Mouse (Mus musculus) CH12.LX (cell line): Measurements from ENCODE around the gene Gm45716. TPM values are rescaled to one million over a fixed set of nuclear protein-coding genes. Genes with fewer than 3 reads are reported as not detected.

Experiments used
- DNase-seq: peaks from one replicate; pipeline ENCODE4 v3.0.0-alpha.2; 2013; ENCODE audit errors: extremely low read depth
- H3K27ac ChIP-seq: 2 replicates; pipeline ENCODE4 v1.5.1; 2012; ENCODE audit warnings: low read depth, mild to moderate bottlenecking, control low read depth, moderate library complexity; ENCODE audit not compliant: insufficient read depth
- H3K27me3 ChIP-seq: replicated peaks from 2 replicates; pipeline ENCODE3; 2012; ENCODE audit warnings: inconsistent platforms
- H3K36me3 ChIP-seq, 2 experiments: replicated peaks in 1 of 2; 2 replicates each; pipeline versions ENCODE3 to v1.6.1; 2012; ENCODE audit warnings: inconsistent platforms in 1 of 2, low read length in 1 of 2, mild to moderate bottlenecking in 1 of 2, mixed read lengths in 1 of 2, moderate library complexity in 1 of 2; ENCODE audit not compliant: control insufficient read depth in 1 of 2, insufficient read depth in 1 of 2
- H3K4me1 ChIP-seq, 2 experiments: 2 replicates each; pipeline ENCODE4 v1.6.1; 2012; ENCODE audit warnings: inconsistent platforms in 1 of 2, moderate library complexity in 1 of 2; ENCODE audit not compliant: insufficient read depth in 2 of 2, control insufficient read depth in 1 of 2
- H3K4me2 ChIP-seq: 2 replicates; pipeline ENCODE4 v1.6.1; 2012; ENCODE audit warnings: low read depth, mild to moderate bottlenecking, control low read depth; ENCODE audit not compliant: poor library complexity, insufficient read depth, severe bottlenecking
- H3K4me3 ChIP-seq, 3 experiments: fragments of 150-350 bp in 1 of 3; sonication (generic) in 1 of 3; replicated peaks in 1 of 3; 2 replicates each; pipeline versions ENCODE3 to v1.5.1; 2011 to 2012; ENCODE audit warnings: low read depth in 2 of 3, low read length in 2 of 3, mild to moderate bottlenecking in 2 of 3, moderate library complexity in 2 of 3, control low read depth in 1 of 3, improper control_type of control experiment in 1 of 3, inconsistent platforms in 1 of 3, mixed read lengths in 1 of 3; ENCODE audit not compliant: poor library complexity in 1 of 3
- H3K79me2 ChIP-seq: replicated peaks from 2 replicates; pipeline ENCODE4 v1.6.1; 2012; ENCODE audit warnings: mild to moderate bottlenecking, moderate library complexity; ENCODE audit not compliant: control insufficient read depth, poor library complexity, insufficient read depth, severe bottlenecking; ENCODE audit errors: extremely low read depth
- H3K9ac ChIP-seq: 2 replicates; pipeline ENCODE4 v1.6.1; 2012; ENCODE audit warnings: low read depth, mild to moderate bottlenecking, control low read depth, moderate library complexity; ENCODE audit not compliant: insufficient read depth
- H3K9me3 ChIP-seq: replicated peaks from 2 replicates; pipeline ENCODE3; 2012; ENCODE audit warnings: low read length, inconsistent platforms, mixed read lengths
- CHD1 ChIP-seq: IDR thresholded peaks from 2 replicates; pipeline ENCODE4 v1.6.1; 2012; ENCODE audit warnings: low read depth, low read length, improper control_type of control experiment, inconsistent platforms
- CHD2 ChIP-seq: IDR thresholded peaks from 2 replicates; pipeline ENCODE4 v1.6.1; 2011; ENCODE audit warnings: low read length, improper control_type of control experiment
- CTCF ChIP-seq, 2 experiments: IDR thresholded peaks in 1 of 2; conservative IDR thresholded peaks in 1 of 2; 2 replicates each; pipeline ENCODE4 v1.5.1; 2011 to 2012; ENCODE audit warnings: low read depth in 2 of 2, low read length in 2 of 2, improper control_type of control experiment in 1 of 2, inconsistent platforms in 1 of 2, mild to moderate bottlenecking in 1 of 2, moderate library complexity in 1 of 2
- ELF1 ChIP-seq: IDR thresholded peaks from 2 replicates; pipeline ENCODE4 v1.6.1; 2014; ENCODE audit warnings: low read depth, mild to moderate bottlenecking, inconsistent platforms, low read length, improper control_type of control experiment
- EP300 ChIP-seq: IDR thresholded peaks from 2 replicates; pipeline ENCODE4 v1.6.1; 2011; ENCODE audit warnings: low read length, improper control_type of control experiment
- ETS1 ChIP-seq: conservative IDR thresholded peaks from 2 replicates; pipeline ENCODE4 v1.6.1; 2012; ENCODE audit warnings: low read depth, mild to moderate bottlenecking, inconsistent platforms, low read length, improper control_type of control experiment, moderate library complexity
- IRF4 ChIP-seq: IDR thresholded peaks from 2 replicates; pipeline ENCODE4 v1.6.1; 2014; ENCODE audit warnings: low read depth, mild to moderate bottlenecking, inconsistent platforms, low read length, improper control_type of control experiment
- JUN ChIP-seq: IDR thresholded peaks from 2 replicates; pipeline ENCODE4 v1.6.1; 2011; ENCODE audit warnings: low read depth, mild to moderate bottlenecking, low read length, improper control_type of control experiment, moderate library complexity; ENCODE audit not compliant: insufficient read depth
- JUND ChIP-seq: conservative IDR thresholded peaks from 2 replicates; pipeline ENCODE4 v1.6.1; 2011; ENCODE audit warnings: low read depth, low read length, improper control_type of control experiment
- MAFK ChIP-seq: IDR thresholded peaks from 2 replicates; pipeline ENCODE4 v1.6.1; 2011; ENCODE audit warnings: low read length, improper control_type of control experiment; ENCODE audit not compliant: insufficient replicate concordance
- NRF1 ChIP-seq: IDR thresholded peaks from 2 replicates; pipeline ENCODE4 v1.6.1; 2014; ENCODE audit warnings: low read depth, mild to moderate bottlenecking, inconsistent platforms, low read length, improper control_type of control experiment, moderate library complexity
- POLR2A ChIP-seq: IDR thresholded peaks from 2 replicates; pipeline ENCODE4 v1.6.1; 2011; ENCODE audit warnings: low read depth, mild to moderate bottlenecking, improper control_type of control experiment, low read length
- RAD21 ChIP-seq: IDR thresholded peaks from 2 replicates; pipeline ENCODE4 v1.6.1; 2011; ENCODE audit warnings: low read depth, mild to moderate bottlenecking, low read length, improper control_type of control experiment, moderate library complexity
- SIN3A ChIP-seq: IDR thresholded peaks from 2 replicates; pipeline ENCODE4 v1.6.1; 2012; ENCODE audit warnings: low read length, improper control_type of control experiment, inconsistent platforms
- UBTF ChIP-seq: IDR thresholded peaks from 2 replicates; pipeline ENCODE4 v1.6.1; 2012; ENCODE audit warnings: low read depth, mild to moderate bottlenecking, inconsistent platforms, low read length, improper control_type of control experiment, moderate library complexity
- ZMIZ1 ChIP-seq: IDR thresholded peaks from 2 replicates; pipeline ENCODE4 v1.6.1; 2012; ENCODE audit warnings: low read depth, mild to moderate bottlenecking, inconsistent platforms, low read length, improper control_type of control experiment
- ZNF384 ChIP-seq: IDR thresholded peaks from 2 replicates; pipeline ENCODE4 v1.6.1; 2012; ENCODE audit warnings: low read depth, low read length, improper control_type of control experiment, inconsistent platforms
- dilution Hi-C: fragments of 300-500 bp; cut with MboI; formaldehyde crosslinking; loops from 2 replicates; pipeline ENCODE4 v1.14.3; 2020; ENCODE audit warnings: low sequenced_read_pairs; ENCODE audit not compliant: extremely low pct_unique_long_range_greater_than_20kb, extremely low pct_ligation_motif_present
- in situ Hi-C: fragments of 300-500 bp; cut with MboI; formaldehyde crosslinking; loops from 3 replicates; pipeline ENCODE4 v1.14.3; 2019; ENCODE audit warnings: low sequenced_read_pairs, low pct_ligation_motif_present, low pct_unique_long_range_greater_than_20kb, mixed read lengths
- polyA plus RNA-seq: library from polyadenylated mRNA; unstranded; fragments of >175 nt; gene quantifications from 2 replicates; pipeline ENCODE4 v1.2.1, GENCODE M21; 2012; ENCODE audit warnings: low read depth; ENCODE audit not compliant: insufficient read length
- total RNA-seq, 2 experiments: library from RNA; depleted of rRNA; stranded (reverse); fragments of 300-350 nt in 1 of 2; fragments of >200 nt in 1 of 2; gene quantifications; 2 replicates each; pipeline ENCODE4 v1.2.3; 2012 to 2014

Gene Gm45716
- total and polyA plus RNA-seq, 3 experiments, result 3.0 to 15.9 (median 9.9) TPM

GRCm38 (mm10) chr11:90224914-90225470 lies 37.5 kb downstream of the Gm45716 start:
- 0 out of 2 replicates have a peak, but pooled peaks have one; percentile 11 for TF ChIP-seq EP300
- no peak; the same call in 1 of the 2 replicates for TF ChIP-seq IRF4
- TF ChIP-seq RAD21, result no peak; the same call in 1 of the 2 replicates
- peak; percentile 37; the same call in 1 of the 2 replicates for TF ChIP-seq ETS1
- TF ChIP-seq JUN, result peak; percentile 34; the same call in 1 of the 2 replicates
- 0 out of 2 replicates have a peak, but pooled peaks have one; percentile 44 for TF ChIP-seq JUND
- TF ChIP-seq, all 38 proteins: peak for 4
- peak overlapping the region; percentile 3; the same call in 1 of the 2 replicates for H3K4me2 ChIP-seq
- H3K36me3 ChIP-seq, result no peaks in the 10 kb centered on the region
- no peaks in the 10 kb centered on the region for H3K79me2 ChIP-seq
- dilution Hi-C loops, result no loop called here
- no peaks in the 10 kb centered on the region for H3K9me3 ChIP-seq
- H3K27ac ChIP-seq, result no peak overlapping the region
- peak; percentile 55 for DNase-seq
- no peak overlapping the region for H3K4me3 ChIP-seq
- H3K9ac ChIP-seq, result no peak overlapping the region
- H3K4me1 ChIP-seq, result peaks cover 14 to 28% of the 10 kb centered on the region in 2 experiments
- in situ Hi-C loops, result no loop called here
- H3K27me3 ChIP-seq, result no peaks in the 10 kb centered on the region

DNA sequence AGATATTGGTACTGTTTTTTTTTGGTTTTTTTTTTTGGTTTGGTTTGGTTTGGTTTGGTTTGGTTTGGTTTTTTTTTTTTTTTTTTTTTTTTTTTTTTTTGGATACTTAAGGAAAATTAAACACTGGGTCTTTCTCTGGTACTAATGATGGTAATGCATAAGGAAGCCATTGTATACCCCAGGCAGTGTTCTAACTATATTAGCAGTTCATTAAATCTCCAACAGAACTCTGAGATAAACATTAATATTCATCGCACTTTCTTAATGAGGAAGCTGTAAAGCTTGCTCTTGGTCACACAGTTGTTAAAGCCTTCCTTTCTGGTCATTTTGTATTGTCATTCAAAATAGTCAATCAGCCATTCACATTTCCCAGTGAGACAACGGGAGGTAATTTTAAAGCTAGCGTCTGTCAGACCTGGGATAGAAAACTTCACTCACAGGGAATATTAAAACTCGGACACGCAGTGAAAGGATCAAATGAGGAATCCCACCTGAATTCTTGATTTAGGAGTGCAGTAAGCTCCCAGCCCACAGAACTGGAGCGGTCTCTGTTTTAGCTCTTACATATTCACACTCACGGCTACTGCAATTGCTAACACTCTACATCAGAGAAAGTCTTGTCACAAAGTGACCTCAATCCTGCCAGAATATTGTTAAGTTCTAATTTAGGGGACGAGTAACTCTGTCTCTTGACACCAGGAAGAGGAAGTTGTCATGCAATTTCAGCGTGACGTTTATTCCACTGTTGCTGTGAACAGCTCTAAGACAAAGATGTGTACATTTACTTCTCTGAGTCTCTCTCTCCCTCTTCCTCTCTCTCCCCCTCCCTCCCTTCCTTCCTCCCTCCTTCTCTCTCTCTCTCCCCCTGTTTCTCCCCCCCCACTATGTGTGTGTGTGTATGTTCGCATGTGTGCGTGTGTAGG lies 39.8 kb downstream of the Gm45716 start:
- dilution Hi-C loops, result no loop called here
- in situ Hi-C loops, result no loop called here
- H3K79me2 ChIP-seq, result no peaks in the 10 kb centered on the region

More for the DNA sequence above, 39.8 kb downstream of the Gm45716 start:
- Histone ChIP-seq H3K27ac (no peak overlapping the region), H3K4me3 (no peak overlapping the region)
- TF ChIP-seq NRF1 (no peak), MAFK (no peak), SIN3A (no peak), POLR2A (no peak), ZMIZ1 (no peak), CHD2 (no peak), ETS1 (no peak), CHD1 (no peak), IRF4 (no peak), CTCF (conservative IDR thresholded peaks at IDR 0.05 in 1 of 2, IDR thresholded peaks at IDR 0.05 in 1 of 2; ENCODE audit: low read depth in 2 of 2, low read length in 2 of 2) (no peak), UBTF (no peak), ZNF384 (peak; percentile 58), ELF1 (peak; percentile 62; the same call in 1 of the 2 replicates)
- TF ChIP-seq, all 38 proteins: peak for 2
- no peaks in the 10 kb centered on the region for H3K27me3 ChIP-seq
- no peak overlapping the region for H3K9ac ChIP-seq
- H3K36me3 ChIP-seq, result no peaks in the 10 kb centered on the region
- no peak overlapping the region for H3K4me2 ChIP-seq
- no peaks in the 10 kb centered on the region for H3K9me3 ChIP-seq
- peaks cover 14 to 28% of the 10 kb centered on the region in 2 experiments for H3K4me1 ChIP-seq
- peak; percentile 33 for DNase-seq
